Comparison of ENCODE assay signal across 10 mouse cellular contexts in genomic region chr2:134527419-134528114, GRCm38 (mm10). TPM values are rescaled to one million over a fixed set of nuclear protein-coding genes. Genes with fewer than 3 reads are reported as not detected.
A peak's percentile ranks its signal among the peaks of the same experiment; 100 is the strongest.
DNase-seq lines count a peak whose midpoint lies in the region; ATAC-seq lines count a peak whose summit lies in the region.
"Had no signal": no experiment of that assay in that cellular context is flagged by ENCODE, and none has a peak within 500 bp of the region (broad histone marks: within the 10 kb centered on the region; RNA-seq: fewer than 3 reads in every experiment).

No protein-coding gene starts in this region.

- H3K4me1 ChIP-seq in embryonic facial prominence, embryonic 11.5 days (ENCODE audit: control insufficient read depth, insufficient read depth, low read length) = no peaks in the 10 kb centered on the region; the same call in 1 of the 2 replicates
- H3K4me1 ChIP-seq in hindbrain, embryonic 13.5 days (replicated peaks) = no peaks in the 10 kb centered on the region

- 50% methylated on average over 11 of the region's 11 CpGs for whole genome bisulfite sequencing in embryonic facial prominence, embryonic 11.5 days
- WGBS in hindbrain, embryonic 13.5 days = 70% methylated on average over 11 of the region's 11 CpGs

- no peak overlapping the region for H3K4me3 ChIP-seq in embryonic facial prominence, embryonic 11.5 days (ENCODE audit: low read depth, low read length)
- H3K4me3 ChIP-seq in hindbrain, embryonic 13.5 days = no peak overlapping the region

- H3K27me3 ChIP-seq in embryonic facial prominence, embryonic 11.5 days (ENCODE audit: control insufficient read depth, insufficient read depth, low read length) = no peaks in the 10 kb centered on the region
- no peaks in the 10 kb centered on the region for H3K27me3 ChIP-seq in hindbrain, embryonic 13.5 days

- intact Hi-C loops in heart, postnatal 25 days (cut with DNase I) = no loop called here

- H3K27ac ChIP-seq in embryonic facial prominence, embryonic 11.5 days (replicated peaks; ENCODE audit: low read depth, low read length) = peak overlapping the region; percentile 13
- H3K27ac ChIP-seq in hindbrain, embryonic 13.5 days = no peak overlapping the region

- H3K4me2 ChIP-seq in embryonic facial prominence, embryonic 11.5 days (ENCODE audit: low read depth, low read length) = no peak overlapping the region
- peak overlapping the region; percentile 13 for H3K4me2 ChIP-seq in hindbrain, embryonic 13.5 days

- H3K9ac ChIP-seq in embryonic facial prominence, embryonic 11.5 days (replicated peaks; ENCODE audit: low read length) = no peak overlapping the region
- H3K9ac ChIP-seq in hindbrain, embryonic 13.5 days = no peak overlapping the region

- H3K9me3 ChIP-seq in embryonic facial prominence, embryonic 11.5 days (replicated peaks; ENCODE audit: control insufficient read depth, low read length) = no peaks in the 10 kb centered on the region
- no peaks in the 10 kb centered on the region for H3K9me3 ChIP-seq in hindbrain, embryonic 13.5 days

- peak; percentile 56; the same call in 1 of the 2 replicates for ATAC-seq in embryonic facial prominence, embryonic 11.5 days (replicated peaks; ENCODE audit: insufficient number of reproducible peaks, low FRiP score, low TSS enrichment, low read depth)
- 0 out of 2 replicates have a peak, but pooled peaks have one; percentile 10 for ATAC-seq in hindbrain, embryonic 13.5 days (ENCODE audit: low FRiP score)
- peak; percentile 72 for ATAC-seq in megakaryocyte, adult 5-6 weeks (ENCODE audit: poor library complexity, severe bottlenecking)

- H3K36me3 ChIP-seq in embryonic facial prominence, embryonic 11.5 days (replicated peaks; ENCODE audit: control insufficient read depth, insufficient read depth, low read depth, low read length) = no peaks in the 10 kb centered on the region
- H3K36me3 ChIP-seq in hindbrain, embryonic 13.5 days = no peaks in the 10 kb centered on the region

- peak; percentile 89 for DNase-seq in heart, adult 11 months
- no peak for DNase-seq in heart, postnatal 25 days (ENCODE audit: low spot score)
- DNase-seq in embryonic facial prominence, embryonic 11.5 days (ENCODE audit: low spot score) = peak; percentile 43
- no peak for DNase-seq in c-Kit-positive CD71-positive TER-119-positive erythroid progenitor cells, embryonic 14.5 days (ENCODE audit: low spot score)
- DNase-seq in yolk sac, embryonic 10.5 days (ENCODE audit: low spot score) = no peak
- DNase-seq in gastrocnemius, postnatal 4 days (ENCODE audit: low spot score in 2 of 2) = no peak

RNA-seq across cellular contexts. Expression of gene Hao1, which starts 26.6 kb away (rescaled TPM):
- total RNA-seq in heart, postnatal 25 days (2021) = not detected
- not detected in 2 replicates for polyA plus RNA-seq in embryonic facial prominence, embryonic 11.5 days (2014; fragmentation: Nextera tagmentation; extraction: Ambion mirVana)
- polyA plus RNA-seq in hindbrain, embryonic 13.5 days (2015; fragmentation: Nextera tagmentation; extraction: Ambion mirVana) = 0.08 TPM in 1 of 2 replicates, not detected in the other
- total RNA-seq in megakaryocyte, adult 5-6 weeks (2015) = not detected in 2 replicates
- total RNA-seq in megakaryocyte, adult 5-6 weeks (2017) = not detected in 2 replicates
- under 1 TPM in 1 of 2 experiments, not detected in 1; 0.75 TPM for total RNA-seq in gastrocnemius, postnatal 4 days (2021)
- total RNA-seq: ES-E14; heart, postnatal 10 days had no signal

Comparison
In these comparisons a context has a peak if more than half of its experiments do, and no peak if none do; other contexts are left out.
1. DNase-seq: peak in heart, adult 11 months (single experiment) and embryonic facial prominence, embryonic 11.5 days (single experiment); none in heart, postnatal 25 days (single experiment), c-Kit-positive CD71-positive TER-119-positive erythroid progenitor cells, embryonic 14.5 days (single experiment), yolk sac, embryonic 10.5 days (single experiment) and gastrocnemius, postnatal 4 days (0 of 2).
2. ATAC-seq: peak in every context shown above with its lines; median percentile 72 in megakaryocyte, adult 5-6 weeks; 56 in embryonic facial prominence, embryonic 11.5 days; 10 in hindbrain, embryonic 13.5 days.